Mouse (Mus musculus): ENCODE results near the gene Ap1s1. TPM values are rescaled to one million over a fixed set of nuclear protein-coding genes. Genes with fewer than 3 reads are reported as not detected.

The Ap1s1 gene
- total and polyA plus RNA-seq, 2 experiments = 21.5 to 25.6 TPM

DNA sequence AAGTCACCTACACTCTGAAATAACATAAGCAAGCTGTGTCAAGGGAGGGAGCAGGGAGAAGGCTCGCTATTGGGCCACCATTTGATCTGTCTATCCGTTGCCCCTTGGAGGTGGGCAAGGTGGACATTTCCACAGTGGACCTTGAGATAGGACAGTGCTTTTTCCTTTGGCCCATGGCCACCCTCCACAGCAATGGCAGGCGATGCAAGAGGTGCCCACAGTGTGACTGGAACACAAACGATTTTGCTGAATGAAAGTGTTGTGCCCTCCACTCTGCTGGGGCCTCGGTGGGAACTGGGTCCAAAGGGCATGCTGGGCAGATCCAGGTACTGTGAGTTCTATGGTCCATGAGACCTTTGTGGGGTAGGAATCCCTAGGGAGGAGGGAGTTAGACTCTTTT, 16.7 kb upstream of the Ap1s1 start:
- H3K4me3 ChIP-seq (ENCODE audit: insufficient read depth, low read depth, low read length) = no peak overlapping the region
- TF ChIP-seq CTCF (IDR thresholded peaks at IDR 0.05; ENCODE audit: low read depth, low read length) (no peak), POLR2A (IDR thresholded peaks at IDR 0.05; ENCODE audit: extremely low read depth, insufficient read depth, low read length) (no peak)
- H3K27me3 ChIP-seq (ENCODE audit: control insufficient read depth, insufficient read depth, low read length) = no peaks in the 10 kb centered on the region
- H3K36me3 ChIP-seq (ENCODE audit: control insufficient read depth, insufficient read depth, low read length) = no peaks in the 10 kb centered on the region
- WGBS = 75% methylated on average over 5 of the region's 5 CpGs
- no peaks in the 10 kb centered on the region for H3K4me1 ChIP-seq (ENCODE audit: control insufficient read depth, insufficient read depth, low read length)
- DNase-seq (ENCODE audit: extremely low read depth, low read depth, low spot score) = no peak
- no peak overlapping the region for H3K27ac ChIP-seq (replicated peaks; ENCODE audit: insufficient read depth, low read depth, low read length)
- H3K79me2 ChIP-seq (ENCODE audit: control insufficient read depth, insufficient read depth, low read length) = no peaks in the 10 kb centered on the region
- H3K9ac ChIP-seq (ENCODE audit: low read depth, low read length) = no peak overlapping the region

- Histone ChIP-seq H3K4me1 (ENCODE audit: control insufficient read depth, insufficient read depth, low read length) (no peaks in the 10 kb centered on the region), H3K9ac (ENCODE audit: low read depth, low read length) (no peak overlapping the region), H3K36me3 (ENCODE audit: control insufficient read depth, insufficient read depth, low read length) (no peaks in the 10 kb centered on the region), H3K79me2 (ENCODE audit: control insufficient read depth, insufficient read depth, low read length) (no peaks in the 10 kb centered on the region), H3K27me3 (ENCODE audit: control insufficient read depth, insufficient read depth, low read length) (no peaks in the 10 kb centered on the region), H3K4me3 (ENCODE audit: insufficient read depth, low read depth, low read length) (no peak overlapping the region), H3K27ac (replicated peaks; ENCODE audit: insufficient read depth, low read depth, low read length) (no peak overlapping the region)
- no peak for DNase-seq (ENCODE audit: extremely low read depth, low read depth, low spot score)
- 30% methylated on average over 11 of the region's 12 CpGs for WGBS
- peak; percentile 80 for TF ChIP-seq CTCF (IDR thresholded peaks at IDR 0.05; ENCODE audit: low read depth, low read length)
- TF ChIP-seq POLR2A (IDR thresholded peaks at IDR 0.05; ENCODE audit: extremely low read depth, insufficient read depth, low read length) = no peak
These were observed 16.0 kb upstream of the Ap1s1 start for GRCm38 (mm10) chr5:137061809-137062481.

DNA sequence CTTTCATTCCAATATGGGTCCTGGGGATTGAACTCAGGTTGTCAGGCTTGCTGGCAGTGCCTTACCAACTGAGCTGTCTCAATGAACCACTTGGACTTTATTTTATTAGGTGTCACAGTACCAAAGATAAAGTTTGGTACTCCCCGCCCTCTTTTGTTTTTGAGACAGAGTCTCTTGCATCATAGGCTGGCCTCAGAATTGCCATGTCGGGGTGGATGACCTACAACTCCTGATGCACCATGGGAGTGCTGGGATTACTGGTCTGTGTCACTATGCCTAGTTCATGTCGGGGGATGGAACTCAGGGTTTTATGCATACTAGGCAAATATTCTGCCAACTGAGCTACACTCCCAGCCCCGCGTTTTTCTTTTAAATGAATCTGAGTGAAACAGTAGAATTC, 8.9 kb upstream of the Ap1s1 start:
- H3K36me3 ChIP-seq (ENCODE audit: control insufficient read depth, insufficient read depth, low read length) = no peaks in the 10 kb centered on the region
- H3K9ac ChIP-seq (ENCODE audit: low read depth, low read length) = no peak overlapping the region
- TF ChIP-seq POLR2A (IDR thresholded peaks at IDR 0.05; ENCODE audit: extremely low read depth, insufficient read depth, low read length) (no peak), CTCF (IDR thresholded peaks at IDR 0.05; ENCODE audit: low read depth, low read length) (no peak)
- no peaks in the 10 kb centered on the region for H3K79me2 ChIP-seq (ENCODE audit: control insufficient read depth, insufficient read depth, low read length)
- peak; percentile 68 for DNase-seq (ENCODE audit: extremely low read depth, low read depth, low spot score)
- no peaks in the 10 kb centered on the region for H3K27me3 ChIP-seq (ENCODE audit: control insufficient read depth, insufficient read depth, low read length)
- no peak overlapping the region for H3K4me3 ChIP-seq (ENCODE audit: insufficient read depth, low read depth, low read length)
- H3K4me1 ChIP-seq (ENCODE audit: control insufficient read depth, insufficient read depth, low read length) = no peaks in the 10 kb centered on the region
- no peak overlapping the region for H3K27ac ChIP-seq (replicated peaks; ENCODE audit: insufficient read depth, low read depth, low read length)
- 45% methylated on average over 5 of the region's 5 CpGs for WGBS

DNA sequence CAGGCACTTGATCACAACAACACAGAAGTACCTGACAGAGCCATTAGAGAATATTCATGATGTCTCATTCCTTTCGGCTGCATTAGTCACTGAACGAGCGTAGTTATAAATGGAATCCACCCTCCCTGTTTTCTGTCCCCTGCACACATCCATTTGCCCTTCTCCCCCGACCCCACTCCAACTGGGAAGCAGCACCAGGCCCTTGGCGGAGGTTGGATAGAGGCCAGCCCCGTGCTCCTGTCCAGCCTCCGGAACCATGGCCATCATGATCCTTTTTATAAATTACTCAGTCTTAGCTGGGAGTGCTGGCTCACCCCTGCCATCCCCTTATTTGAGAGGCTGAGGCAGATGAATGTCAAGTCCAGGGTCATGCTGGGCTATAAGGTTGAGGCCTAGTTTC, 8.4 kb upstream of the Ap1s1 start:
- no peaks in the 10 kb centered on the region for H3K79me2 ChIP-seq (ENCODE audit: control insufficient read depth, insufficient read depth, low read length)
- no peaks in the 10 kb centered on the region for H3K4me1 ChIP-seq (ENCODE audit: control insufficient read depth, insufficient read depth, low read length)
- TF ChIP-seq POLR2A (IDR thresholded peaks at IDR 0.05; ENCODE audit: extremely low read depth, insufficient read depth, low read length) (no peak), CTCF (IDR thresholded peaks at IDR 0.05; ENCODE audit: low read depth, low read length) (no peak)
- H3K27me3 ChIP-seq (ENCODE audit: control insufficient read depth, insufficient read depth, low read length) = no peaks in the 10 kb centered on the region
- no peak overlapping the region for H3K27ac ChIP-seq (replicated peaks; ENCODE audit: insufficient read depth, low read depth, low read length)
- H3K9ac ChIP-seq (ENCODE audit: low read depth, low read length) = no peak overlapping the region
- 91% methylated on average over 7 of the region's 7 CpGs for WGBS
- H3K4me3 ChIP-seq (ENCODE audit: insufficient read depth, low read depth, low read length) = no peak overlapping the region
- DNase-seq (ENCODE audit: extremely low read depth, low read depth, low spot score) = no peak
- no peaks in the 10 kb centered on the region for H3K36me3 ChIP-seq (ENCODE audit: control insufficient read depth, insufficient read depth, low read length)

GRCm38 (mm10) chr5:137051914-137052505, 6.1 kb upstream of the Ap1s1 start:
- no peak overlapping the region for H3K9ac ChIP-seq (ENCODE audit: low read depth, low read length)
- DNase-seq (ENCODE audit: extremely low read depth, low read depth, low spot score) = peak; percentile 40
- TF ChIP-seq POLR2A (IDR thresholded peaks at IDR 0.05; ENCODE audit: extremely low read depth, insufficient read depth, low read length) = no peak
- no peak for TF ChIP-seq CTCF (IDR thresholded peaks at IDR 0.05; ENCODE audit: low read depth, low read length)
- WGBS = 47% methylated on average over 5 of the region's 5 CpGs
- no peaks in the 10 kb centered on the region for H3K36me3 ChIP-seq (ENCODE audit: control insufficient read depth, insufficient read depth, low read length)
- H3K79me2 ChIP-seq (ENCODE audit: control insufficient read depth, insufficient read depth, low read length) = no peaks in the 10 kb centered on the region
- H3K27ac ChIP-seq (replicated peaks; ENCODE audit: insufficient read depth, low read depth, low read length) = no peak overlapping the region
- no peaks in the 10 kb centered on the region for H3K27me3 ChIP-seq (ENCODE audit: control insufficient read depth, insufficient read depth, low read length)
- H3K4me3 ChIP-seq (ENCODE audit: insufficient read depth, low read depth, low read length) = no peak overlapping the region
- H3K4me1 ChIP-seq (ENCODE audit: control insufficient read depth, insufficient read depth, low read length) = no peaks in the 10 kb centered on the region

DNA sequence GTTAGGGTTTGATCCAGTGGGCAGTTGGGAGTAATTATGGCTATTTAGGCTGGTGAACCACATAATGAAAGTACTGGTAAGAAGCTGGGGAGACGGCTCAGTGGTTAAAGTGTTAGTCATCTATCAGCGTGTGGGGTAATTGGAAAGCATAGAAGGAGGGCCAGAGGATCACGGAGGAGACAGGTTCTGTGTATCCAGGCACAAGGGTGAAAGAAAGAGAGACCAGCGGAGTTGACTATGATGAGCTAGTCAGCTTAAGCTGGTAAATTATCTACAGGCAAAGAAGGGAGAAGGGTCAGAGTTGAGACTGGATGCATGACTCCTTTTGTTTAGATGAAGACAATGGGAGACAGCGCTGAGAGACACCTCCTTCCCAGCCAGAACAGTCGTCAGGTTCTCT, 5.2 kb upstream of the Ap1s1 start:
- DNase-seq (ENCODE audit: extremely low read depth, low read depth, low spot score) = no peak
- no peak overlapping the region for H3K27ac ChIP-seq (replicated peaks; ENCODE audit: insufficient read depth, low read depth, low read length)
- H3K4me1 ChIP-seq (ENCODE audit: control insufficient read depth, insufficient read depth, low read length) = no peaks in the 10 kb centered on the region
- 47% methylated on average over 6 of the region's 6 CpGs for WGBS
- TF ChIP-seq POLR2A (IDR thresholded peaks at IDR 0.05; ENCODE audit: extremely low read depth, insufficient read depth, low read length) (no peak), CTCF (IDR thresholded peaks at IDR 0.05; ENCODE audit: low read depth, low read length) (no peak)
- no peak overlapping the region for H3K4me3 ChIP-seq (ENCODE audit: insufficient read depth, low read depth, low read length)
- no peak overlapping the region for H3K9ac ChIP-seq (ENCODE audit: low read depth, low read length)
- no peaks in the 10 kb centered on the region for H3K79me2 ChIP-seq (ENCODE audit: control insufficient read depth, insufficient read depth, low read length)
- no peaks in the 10 kb centered on the region for H3K36me3 ChIP-seq (ENCODE audit: control insufficient read depth, insufficient read depth, low read length)
- no peaks in the 10 kb centered on the region for H3K27me3 ChIP-seq (ENCODE audit: control insufficient read depth, insufficient read depth, low read length)

Measured in liver, adult 2 months (tissue).